Mouse (Mus musculus) midbrain, embryonic 10.5 days (tissue): ENCODE measurements around the gene Pfkfb1. TPM values are rescaled to one million over a fixed set of nuclear protein-coding genes. Genes with fewer than 3 reads are reported as not detected.

ENCODE experiments used
- DNase-seq: peaks from one replicate; pipeline ENCODE4 v3.0.0-alpha.2; 2017; ENCODE audit warnings: low spot score
- H3K27ac ChIP-seq: fragments of 300-500 bp; sonication (generic); replicated peaks from 2 replicates; pipeline ENCODE4 v1.5.1; 2016; ENCODE audit warnings: mild to moderate bottlenecking
- H3K27me3 ChIP-seq: fragments of 300-500 bp; sonication (generic); 2 replicates; pipeline ENCODE4 v1.6.1; 2016; ENCODE audit warnings: low read depth, mild to moderate bottlenecking; ENCODE audit not compliant: poor library complexity, severe bottlenecking
- H3K36me3 ChIP-seq: fragments of 300-500 bp; sonication (generic); 2 replicates; pipeline ENCODE4 v1.6.1; 2016; ENCODE audit warnings: mild to moderate bottlenecking, moderate library complexity
- H3K4me1 ChIP-seq: fragments of 300-500 bp; sonication (generic); 2 replicates; pipeline ENCODE4 v1.6.1; 2016
- H3K4me3 ChIP-seq: fragments of 300-500 bp; sonication (generic); 2 replicates; pipeline ENCODE4 v1.5.1; 2016; ENCODE audit warnings: mild to moderate bottlenecking, moderate library complexity
- H3K9me3 ChIP-seq: fragments of 300-500 bp; sonication (generic); replicated peaks from 2 replicates; pipeline ENCODE4 v1.6.1; 2016; ENCODE audit warnings: mild to moderate bottlenecking
- WGBS: fragments of 180-500 bp; shearing (Covaris S2); methylation state at CpG from one replicate; pipeline ENCODE4 v1.1.7; 2016; 5-methylcytosine and 5-hydroxymethylcytosine counted together
- microRNA-seq: library from miRNA; unstranded; fragments of <30 nt; microRNA quantifications from one replicate; pipeline ENCODE4, GENCODE M21; 2017
- polyA plus RNA-seq: library from polyadenylated mRNA; unstranded; fragments of >200 nt; fragmentation: Nextera tagmentation; extraction: Ambion mirVana; gene quantifications from 2 replicates; pipeline ENCODE4 v1.2.1, GENCODE M21; 2016

Gene Pfkfb1
- polyA plus RNA-seq, 1 experiment from 2014 or later = 7.1 TPM

- Histone ChIP-seq H3K4me3 (no peak overlapping the region), H3K36me3 (no peaks in the 10 kb centered on the region), H3K27ac (no peak overlapping the region), H3K9me3 (no peaks in the 10 kb centered on the region), H3K4me1 (no peaks in the 10 kb centered on the region), H3K27me3 (peaks cover 37% of the 10 kb centered on the region)
- DNase-seq = no peak
- 87% methylated on average over 3 of the region's 3 CpGs for WGBS
Observed at GRCm38 (mm10) chrX:150594176-150594575, 6.1 kb downstream of the Pfkfb1 start.

GRCm38 (mm10) chrX:150595016-150595760 lies 7.2 kb downstream of the Pfkfb1 start:
- no peak overlapping the region for H3K4me3 ChIP-seq
- no peaks in the 10 kb centered on the region for H3K9me3 ChIP-seq
- H3K36me3 ChIP-seq = no peaks in the 10 kb centered on the region
- no peak overlapping the region for H3K27ac ChIP-seq
- H3K27me3 ChIP-seq = peaks cover 37% of the 10 kb centered on the region
- WGBS = 86% methylated on average over 9 of the region's 9 CpGs
- H3K4me1 ChIP-seq = no peaks in the 10 kb centered on the region
- no peak for DNase-seq

- no peak for DNase-seq
- 75% methylated on average over 2 of the region's 2 CpGs for WGBS
- Histone ChIP-seq H3K4me1 (no peaks in the 10 kb centered on the region), H3K4me3 (no peak overlapping the region), H3K27ac (no peak overlapping the region), H3K27me3 (peaks cover 16% of the 10 kb centered on the region), H3K36me3 (no peaks in the 10 kb centered on the region), H3K9me3 (no peaks in the 10 kb centered on the region)
Observed at GRCm38 (mm10) chrX:150598882-150599281, 10.9 kb downstream of the Pfkfb1 start.

- no peak for DNase-seq
- no peaks in the 10 kb centered on the region for H3K4me1 ChIP-seq
- no peak overlapping the region for H3K27ac ChIP-seq
- H3K4me3 ChIP-seq = no peak overlapping the region
- H3K9me3 ChIP-seq = no peaks in the 10 kb centered on the region
- no peaks in the 10 kb centered on the region for H3K36me3 ChIP-seq
- no peaks in the 10 kb centered on the region for H3K27me3 ChIP-seq
- 78% methylated on average over 1 of the region's 1 CpGs for WGBS
Observed at GRCm38 (mm10) chrX:150636421-150636820, 48.4 kb downstream of the Pfkfb1 start.

GRCm38 (mm10) chrX:150656122-150656907 lies 68.3 kb downstream of the Pfkfb1 start:
- DNase-seq = peak; percentile 29
- Histone ChIP-seq H3K9me3 (no peaks in the 10 kb centered on the region), H3K36me3 (peaks cover 42% of the 10 kb centered on the region), H3K4me3 (peak overlapping the region; percentile 63), H3K27me3 (peaks cover 6% of the 10 kb centered on the region; the same call in 1 of the 2 replicates), H3K27ac (peak overlapping the region; percentile 82), H3K4me1 (peaks cover 5% of the 10 kb centered on the region; the same call in 1 of the 2 replicates)
- WGBS = 35% methylated on average over 34 of the region's 44 CpGs

- H3K4me3 ChIP-seq = peak within 1 kb of the TSS; percentile 63
- no peaks in the 10 kb centered on the region for H3K9me3 ChIP-seq
- peaks cover 34% of the 10 kb centered on the region for H3K36me3 ChIP-seq
- DNase-seq = peak; percentile 77
- peaks cover 5% of the 10 kb centered on the region; the same call in 1 of the 2 replicates for H3K4me1 ChIP-seq
- 25% methylated on average over 37 of the region's 37 CpGs for WGBS
- peak within 1 kb of the TSS; percentile 82 for H3K27ac ChIP-seq
- H3K27me3 ChIP-seq = peaks cover 6% of the 10 kb centered on the region; the same call in 1 of the 2 replicates
Observed at GRCm38 (mm10) chrX:150656908-150657796, 69.1 kb downstream of the Pfkfb1 start, which contains the start of gene Tro. Gene Tro (minus strand): TSS chrX:150657583.

- 44% methylated on average over 3 of the region's 3 CpGs for WGBS
- H3K4me3 ChIP-seq = peak overlapping the region; percentile 63
Observed at GRCm38 (mm10) chrX:150657797-150658118, 69.7 kb downstream of the Pfkfb1 start.

GRCm38 (mm10) chrX:150662809-150663208 lies 74.8 kb downstream of the Pfkfb1 start:
- Histone ChIP-seq H3K9me3 (no peaks in the 10 kb centered on the region), H3K4me1 (no peaks in the 10 kb centered on the region), H3K36me3 (no peaks in the 10 kb centered on the region), H3K27ac (no peak overlapping the region), H3K27me3 (peaks cover 16% of the 10 kb centered on the region), H3K4me3 (no peak overlapping the region)
- 38% methylated on average over 4 of the region's 4 CpGs for WGBS
- DNase-seq = no peak

More at GRCm38 (mm10) chrX:150657797-150658118, 69.7 kb downstream of the Pfkfb1 start:
- DNase-seq = no peak
- peaks cover 5% of the 10 kb centered on the region; the same call in 1 of the 2 replicates for H3K4me1 ChIP-seq
- H3K27ac ChIP-seq = no peak overlapping the region
- H3K27me3 ChIP-seq = peaks cover 7% of the 10 kb centered on the region; the same call in 1 of the 2 replicates
- peaks cover 28% of the 10 kb centered on the region for H3K36me3 ChIP-seq
- no peaks in the 10 kb centered on the region for H3K9me3 ChIP-seq

GRCm38 (mm10) chrX:150677505-150677904 lies 89.5 kb downstream of the Pfkfb1 start:
- Histone ChIP-seq H3K36me3 (no peaks in the 10 kb centered on the region), H3K27ac (no peak overlapping the region), H3K4me1 (no peaks in the 10 kb centered on the region), H3K4me3 (no peak overlapping the region), H3K27me3 (no peaks in the 10 kb centered on the region), H3K9me3 (no peaks in the 10 kb centered on the region)
- WGBS = 74% methylated on average over 1 of the region's 1 CpGs
- no peak for DNase-seq

Small RNA genes lying within 50 kb of the gene (microRNA-seq; reads per million reads assigned to microRNA genes)
- not detected for gene Mir3620

Other genes with a start within 250 kb of the Pfkfb1 start
- gene Tmem29, start 129.1 kb upstream of the Pfkfb1 start, polyA plus RNA-seq = 41.5 and 42.2 TPM in 2 replicates
- gene Alas2, start 40.9 kb upstream of the Pfkfb1 start, polyA plus RNA-seq = 47.9 and 60.9 TPM in 2 replicates
- 26.1 and 26.4 TPM in 2 replicates for gene Apex2, start 1.6 kb downstream of the Pfkfb1 start, polyA plus RNA-seq
- 34.8 and 44.8 TPM in 2 replicates for gene Tro, start 69.4 kb downstream of the Pfkfb1 start, polyA plus RNA-seq
- 251 and 296 TPM in 2 replicates for gene Maged2, start 226.1 kb downstream of the Pfkfb1 start, polyA plus RNA-seq